Mouse (Mus musculus) lung, embryonic 15.5 days (tissue): Measurements from ENCODE around the gene Sult2b1. TPM values are rescaled to one million over a fixed set of nuclear protein-coding genes. Genes with fewer than 3 reads are reported as not detected.

Experiments used
- ATAC-seq: fragments of 200-750 bp; cut with Nextera tagmentation; 2 replicates; pipeline ENCODE4 v1.8.0; 2017; ENCODE audit warnings: moderate number of reproducible peaks, borderline replicate concordance; ENCODE audit not compliant: low FRiP score, low TSS enrichment; ENCODE audit errors: extremely low read depth
- H3K27ac ChIP-seq: fragments of 300-500 bp; sonication (generic); 2 replicates; pipeline ENCODE4 v1.5.1; 2015; ENCODE audit warnings: moderate library complexity, mild to moderate bottlenecking, inconsistent platforms
- H3K27me3 ChIP-seq: fragments of 300-500 bp; sonication (generic); 2 replicates; pipeline ENCODE4 v1.6.1; 2015; ENCODE audit warnings: inconsistent platforms
- H3K36me3 ChIP-seq: fragments of 300-500 bp; sonication (generic); 2 replicates; pipeline ENCODE4 v1.6.1; 2015; ENCODE audit warnings: inconsistent platforms
- H3K4me1 ChIP-seq: fragments of 300-500 bp; sonication (generic); 2 replicates; pipeline ENCODE4 v1.6.1; 2015; ENCODE audit warnings: inconsistent platforms
- H3K4me2 ChIP-seq: fragments of 300-500 bp; sonication (generic); 2 replicates; pipeline ENCODE4 v1.6.1; 2015; ENCODE audit warnings: inconsistent platforms, mild to moderate bottlenecking, moderate library complexity
- H3K4me3 ChIP-seq: fragments of 300-500 bp; sonication (generic); 2 replicates; pipeline ENCODE4 v1.5.1; 2015; ENCODE audit warnings: mild to moderate bottlenecking, inconsistent platforms
- H3K9ac ChIP-seq: fragments of 300-500 bp; sonication (generic); 2 replicates; pipeline ENCODE4 v1.6.1; 2015; ENCODE audit warnings: inconsistent platforms
- H3K9me3 ChIP-seq: fragments of 300-500 bp; sonication (generic); 2 replicates; pipeline ENCODE4 v1.6.1; 2016; ENCODE audit warnings: inconsistent platforms
- WGBS: fragments of 180-500 bp; shearing (Covaris S2); methylation state at CpG from one replicate; pipeline ENCODE4 v1.1.7; 2015; 5-methylcytosine and 5-hydroxymethylcytosine counted together
- polyA plus RNA-seq: library from polyadenylated mRNA; unstranded; fragments of >200 nt; fragmentation: Nextera tagmentation; extraction: Ambion mirVana; gene quantifications from 2 replicates; pipeline ENCODE4 v1.2.1, GENCODE M21; 2015

The Sult2b1 gene
- polyA plus RNA-seq, 1 experiment from 2014 or later = 6.1 TPM

DNA sequence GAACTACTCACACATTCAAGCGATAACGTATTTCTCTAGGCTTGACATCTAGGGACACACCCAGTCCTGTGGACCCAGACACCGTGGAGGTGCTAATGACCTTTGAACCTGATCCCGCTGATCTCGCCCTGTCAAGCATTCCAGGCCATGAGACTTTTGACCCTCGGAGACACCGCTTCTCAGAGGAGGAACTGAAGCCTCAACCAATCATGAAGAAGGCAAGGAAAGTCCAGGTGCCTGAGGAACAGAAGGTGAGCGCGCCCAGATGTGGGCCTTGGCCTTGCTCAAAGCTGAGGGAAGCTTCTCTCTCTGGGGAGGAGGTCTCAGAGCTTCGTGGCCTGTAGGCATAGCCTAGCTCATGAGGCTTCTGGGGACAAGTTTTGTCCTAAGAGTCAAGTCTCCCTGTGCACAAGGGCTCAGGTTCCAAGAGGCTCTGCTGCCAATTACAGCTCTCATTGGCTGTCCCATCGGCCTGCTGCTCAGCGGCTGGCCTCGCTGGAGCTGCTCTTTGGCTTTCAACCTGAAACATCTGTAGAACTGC is 76.2 kb downstream of the Sult2b1 start:
- Histone ChIP-seq H3K27me3 (no peaks in the 10 kb centered on the region), H3K9me3 (no peaks in the 10 kb centered on the region), H3K4me1 (peaks cover 57% of the 10 kb centered on the region), H3K36me3 (peaks cover 30% of the 10 kb centered on the region), H3K9ac (no peak overlapping the region), H3K4me3 (0 out of 2 replicates have a peak overlapping the region, but pooled peaks have one; percentile 61), H3K27ac (peak overlapping the region; percentile 86), H3K4me2 (peak overlapping the region; percentile 98)
- 33% methylated on average over 13 of the region's 13 CpGs for WGBS
- no peak for ATAC-seq

DNA sequence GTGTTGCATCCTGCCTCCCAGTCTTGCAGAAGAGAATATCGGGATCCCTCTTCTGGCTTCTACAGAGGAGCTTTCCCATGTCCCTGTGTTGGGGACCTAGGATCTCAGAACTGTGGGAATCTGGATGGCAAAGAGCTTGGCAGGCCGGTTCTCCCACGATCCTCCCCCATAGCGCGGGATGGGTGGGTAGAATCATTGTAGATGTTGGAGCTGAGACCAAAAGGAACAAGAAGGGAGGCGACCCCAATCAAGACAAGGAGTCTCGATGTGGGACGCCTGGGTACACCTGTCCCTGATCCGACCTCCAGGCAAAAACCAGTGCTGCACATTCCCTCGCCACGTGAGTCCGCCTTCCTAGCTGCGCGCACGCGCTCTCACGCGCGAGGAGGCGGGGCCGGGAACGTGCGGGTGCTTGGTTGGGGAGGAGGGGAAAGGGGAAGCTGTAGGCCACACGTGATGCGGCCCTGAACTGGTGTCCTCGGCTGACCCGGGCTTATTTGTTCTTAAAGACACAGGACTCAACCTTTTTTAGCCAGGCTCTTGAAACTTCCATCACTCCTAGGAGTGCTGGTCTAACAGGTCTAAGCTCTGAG is 77.0 kb downstream of the Sult2b1 start:
- ATAC-seq = peak; percentile 16; the same call in 1 of the 2 replicates
- under 1% methylated on average over 27 of the region's 27 CpGs for WGBS
- peaks cover 52% of the 10 kb centered on the region for H3K4me1 ChIP-seq
- no peaks in the 10 kb centered on the region for H3K27me3 ChIP-seq
- peak overlapping the region; percentile 61 for H3K4me3 ChIP-seq
- H3K9me3 ChIP-seq = no peaks in the 10 kb centered on the region
- H3K27ac ChIP-seq = peak overlapping the region; percentile 86
- H3K4me2 ChIP-seq = peak overlapping the region; percentile 98
- H3K36me3 ChIP-seq = peaks cover 22% of the 10 kb centered on the region
- H3K9ac ChIP-seq = peak overlapping the region; percentile 8; the same call in 1 of the 2 replicates

DNA sequence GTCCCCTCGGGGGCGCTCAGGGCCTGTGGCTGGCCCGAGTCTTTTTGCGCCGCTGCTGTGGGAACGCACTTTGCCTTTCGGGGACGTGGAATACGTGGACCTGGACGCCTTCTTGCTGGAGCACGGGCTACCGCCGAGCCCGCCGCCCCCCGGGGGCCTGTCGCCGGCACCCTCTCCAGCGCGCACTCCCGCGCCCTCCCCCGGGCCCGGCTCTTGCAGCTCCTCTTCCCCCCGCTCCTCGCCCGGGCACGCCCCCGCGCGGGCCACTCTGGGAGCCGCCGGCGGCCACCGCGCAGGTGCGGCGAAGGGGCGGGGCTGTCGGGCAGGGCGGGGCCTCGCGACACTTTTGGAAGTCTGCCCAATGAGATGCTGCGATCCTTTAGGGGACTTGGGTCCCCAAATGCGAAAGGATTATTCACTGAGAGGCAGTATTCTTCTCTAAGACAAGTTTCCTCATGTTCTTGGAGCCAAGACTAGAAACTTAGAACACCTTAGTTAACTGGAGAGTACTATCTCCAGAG is 77.7 kb downstream of the Sult2b1 start:
- ATAC-seq = no peak
- Histone ChIP-seq H3K4me1 (peaks cover 52% of the 10 kb centered on the region), H3K36me3 (peaks cover 15% of the 10 kb centered on the region), H3K4me3 (peak overlapping the region; percentile 61), H3K27me3 (no peaks in the 10 kb centered on the region; the same call in 1 of the 2 replicates), H3K27ac (peak overlapping the region; percentile 86), H3K9me3 (no peaks in the 10 kb centered on the region), H3K9ac (peak overlapping the region; percentile 77), H3K4me2 (peak overlapping the region; percentile 98)
- WGBS = under 1% methylated on average over 29 of the region's 45 CpGs

DNA sequence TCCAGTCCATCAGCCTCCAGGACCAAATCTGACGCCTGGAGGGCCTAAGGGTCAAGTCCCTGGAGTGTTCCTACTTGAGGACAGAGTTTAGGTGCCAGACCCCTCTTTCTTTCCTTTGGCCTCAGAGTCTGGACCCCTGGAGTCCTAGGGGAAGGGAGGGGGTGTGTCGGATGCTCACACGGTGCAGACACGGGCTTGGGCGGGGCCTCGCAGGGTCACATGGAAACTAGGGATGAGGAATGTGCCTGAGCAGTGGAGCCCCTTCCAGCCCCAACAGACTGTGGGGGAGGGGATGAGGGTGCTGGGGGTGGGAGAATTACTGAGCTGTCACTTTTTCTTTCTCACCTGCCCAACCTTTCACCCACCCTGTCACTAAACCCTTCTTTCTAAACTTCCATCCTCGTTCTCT is 78.6 kb downstream of the Sult2b1 start:
- no peak for ATAC-seq
- H3K9me3 ChIP-seq = no peaks in the 10 kb centered on the region
- peaks cover 57% of the 10 kb centered on the region for H3K4me1 ChIP-seq

DNA sequence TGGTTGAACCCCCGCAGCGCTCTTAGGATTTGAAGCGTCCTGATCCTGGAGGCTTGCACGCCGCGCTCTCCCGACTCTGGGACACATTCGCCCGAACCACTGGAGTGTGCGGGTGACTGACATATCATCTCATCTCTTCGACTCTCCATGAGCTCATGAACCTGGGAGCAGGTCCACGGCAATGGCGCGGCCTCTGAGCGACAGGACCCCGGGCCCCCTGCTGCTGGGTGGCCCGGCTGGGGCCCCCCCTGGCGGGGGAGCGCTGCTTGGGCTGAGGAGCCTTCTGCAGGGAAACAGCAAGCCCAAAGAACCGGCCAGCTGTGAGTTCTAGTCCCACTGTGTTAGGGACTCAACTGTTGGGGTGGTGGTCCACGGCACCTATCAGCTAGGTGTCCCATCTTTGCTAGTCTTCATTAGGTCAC is 79.0 kb downstream of the Sult2b1 start:
- WGBS = 1% methylated on average over 21 of the region's 21 CpGs
- peak overlapping the region; percentile 98 for H3K4me2 ChIP-seq
- H3K27me3 ChIP-seq = peaks cover 10% of the 10 kb centered on the region
- peak overlapping the region; percentile 61 for H3K4me3 ChIP-seq
- peak overlapping the region; percentile 77 for H3K9ac ChIP-seq
- peak overlapping the region; percentile 86 for H3K27ac ChIP-seq
- no peaks in the 10 kb centered on the region for H3K9me3 ChIP-seq
- peaks cover 1% of the 10 kb centered on the region for H3K36me3 ChIP-seq
- H3K4me1 ChIP-seq = peaks cover 59% of the 10 kb centered on the region
- no peak for ATAC-seq

More for the DNA sequence above, 78.6 kb downstream of the Sult2b1 start:
- H3K36me3 ChIP-seq = peaks cover 6% of the 10 kb centered on the region
- H3K27ac ChIP-seq = peak overlapping the region; percentile 86
- 1% methylated on average over 7 of the region's 7 CpGs for WGBS
- peak overlapping the region; percentile 61 for H3K4me3 ChIP-seq
- H3K4me2 ChIP-seq = peak overlapping the region; percentile 98
- H3K9ac ChIP-seq = peak overlapping the region; percentile 77
- H3K27me3 ChIP-seq = peaks cover 7% of the 10 kb centered on the region; the same call in 1 of the 2 replicates

DNA sequence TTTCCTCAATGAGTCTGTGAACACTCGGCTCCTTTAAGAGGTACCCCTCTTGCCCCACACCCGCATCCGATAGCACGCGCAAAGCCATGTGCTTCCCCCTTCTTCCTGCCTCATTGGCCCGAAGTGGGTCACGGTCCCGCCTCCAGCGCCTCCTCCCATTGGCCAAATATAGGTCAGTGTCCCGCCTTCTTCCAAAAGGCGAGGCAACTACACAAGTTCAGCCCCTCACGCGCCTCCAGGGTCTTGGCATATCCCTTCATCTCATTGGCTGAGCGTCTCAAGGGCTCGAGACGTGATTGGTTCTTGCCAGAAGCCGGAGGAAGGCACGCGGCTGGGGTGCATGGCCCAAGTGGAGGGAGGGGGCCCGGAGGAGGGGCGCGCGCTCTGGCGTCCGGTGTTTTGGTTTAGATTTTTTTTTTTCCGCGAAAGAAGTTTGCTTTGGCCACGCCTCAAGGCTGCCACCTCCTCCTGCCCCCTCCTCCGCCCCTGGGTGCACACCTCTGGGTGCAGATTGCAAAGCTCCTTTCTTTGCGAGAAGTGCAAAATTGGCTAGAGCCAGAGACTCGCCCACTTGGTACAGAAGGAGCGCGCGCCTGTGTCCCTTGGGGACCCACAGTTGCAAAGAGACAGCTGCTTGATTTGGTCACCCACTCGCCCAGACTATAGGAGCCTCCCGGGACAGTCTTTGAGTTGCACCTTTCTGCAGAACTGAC is 79.6 kb downstream of the Sult2b1 start, which contains the start of gene Dbp:
Gene Dbp (plus strand): TSS at position 359 of the 713 bp plus-strand sequence.
- H3K4me1 ChIP-seq = peaks cover 64% of the 10 kb centered on the region
- peak; percentile 90 for ATAC-seq
- under 1% methylated on average over 36 of the region's 36 CpGs for WGBS
- peak within 1 kb of the TSS; percentile 77 for H3K9ac ChIP-seq
- no peaks in the 10 kb centered on the region for H3K36me3 ChIP-seq
- H3K9me3 ChIP-seq = no peaks in the 10 kb centered on the region
- peaks cover 15% of the 10 kb centered on the region for H3K27me3 ChIP-seq
- H3K27ac ChIP-seq = peak within 1 kb of the TSS; percentile 86
- peak within 1 kb of the TSS; percentile 61 for H3K4me3 ChIP-seq
- H3K4me2 ChIP-seq = peak within 1 kb of the TSS; percentile 98

DNA sequence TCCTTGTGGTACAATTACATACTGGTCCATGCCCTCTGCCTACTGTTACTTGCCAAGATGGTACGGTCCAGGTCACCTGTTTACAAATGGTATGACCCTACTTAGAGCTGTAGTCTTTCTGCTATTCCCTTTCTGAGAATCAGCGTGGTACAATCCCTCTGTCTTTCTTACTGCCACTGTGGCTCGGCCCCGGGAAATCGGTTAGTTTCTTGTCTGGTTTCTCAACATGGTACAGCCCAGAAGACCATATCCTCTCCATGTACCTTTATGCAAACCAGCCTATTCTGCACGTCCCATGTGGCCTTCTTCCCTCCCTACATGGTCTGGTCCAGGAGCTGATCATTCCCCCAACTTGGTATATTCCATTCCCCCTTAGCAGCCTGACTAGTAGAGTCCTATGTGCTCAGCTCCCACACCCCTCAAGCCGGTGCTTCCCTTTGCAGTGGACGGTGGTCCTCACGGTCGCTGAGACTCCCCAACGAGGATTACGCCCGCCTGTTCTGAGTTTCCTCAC is 80.4 kb downstream of the Sult2b1 start:
- Histone ChIP-seq H3K27me3 (peaks cover 23% of the 10 kb centered on the region), H3K27ac (peak overlapping the region; percentile 79), H3K36me3 (no peaks in the 10 kb centered on the region), H3K9ac (peak overlapping the region; percentile 33; the same call in 1 of the 2 replicates), H3K4me1 (peaks cover 63% of the 10 kb centered on the region), H3K4me2 (peak overlapping the region; percentile 98), H3K4me3 (peak overlapping the region; percentile 40), H3K9me3 (no peaks in the 10 kb centered on the region)
- WGBS = under 1% methylated on average over 13 of the region's 13 CpGs
- peak; percentile 29; the same call in 1 of the 2 replicates for ATAC-seq

DNA sequence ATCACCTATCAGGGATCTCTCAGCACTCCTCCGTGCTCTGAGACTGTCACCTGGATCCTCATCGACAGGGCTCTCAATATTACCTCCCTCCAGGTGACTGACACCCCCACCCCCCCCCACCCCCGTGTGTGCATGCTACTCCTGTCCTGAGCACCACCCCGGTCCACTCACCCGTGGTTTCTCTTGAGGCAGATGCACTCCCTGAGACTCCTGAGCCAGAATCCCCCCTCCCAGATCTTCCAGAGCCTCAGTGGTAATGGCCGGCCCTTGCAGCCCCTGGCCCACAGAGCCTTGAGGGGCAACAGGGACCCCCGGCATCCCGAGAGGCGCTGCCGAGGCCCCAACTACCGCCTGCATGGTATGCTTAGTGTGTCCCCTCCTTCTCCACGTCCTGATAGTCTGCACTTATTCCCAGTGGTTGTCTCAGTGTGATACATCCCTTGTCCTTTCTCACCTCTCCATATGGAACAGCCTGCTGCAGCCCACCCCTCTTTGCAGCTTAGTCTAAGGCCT is 80.9 kb downstream of the Sult2b1 start:
- Histone ChIP-seq H3K4me1 (peaks cover 58% of the 10 kb centered on the region), H3K36me3 (no peaks in the 10 kb centered on the region), H3K9ac (peak overlapping the region; percentile 18; the same call in 1 of the 2 replicates), H3K27ac (peak overlapping the region; percentile 79), H3K9me3 (no peaks in the 10 kb centered on the region), H3K27me3 (peaks cover 29% of the 10 kb centered on the region), H3K4me2 (peak overlapping the region; percentile 98), H3K4me3 (peak overlapping the region; percentile 40)
- WGBS = 33% methylated on average over 12 of the region's 12 CpGs
- no peak for ATAC-seq

DNA sequence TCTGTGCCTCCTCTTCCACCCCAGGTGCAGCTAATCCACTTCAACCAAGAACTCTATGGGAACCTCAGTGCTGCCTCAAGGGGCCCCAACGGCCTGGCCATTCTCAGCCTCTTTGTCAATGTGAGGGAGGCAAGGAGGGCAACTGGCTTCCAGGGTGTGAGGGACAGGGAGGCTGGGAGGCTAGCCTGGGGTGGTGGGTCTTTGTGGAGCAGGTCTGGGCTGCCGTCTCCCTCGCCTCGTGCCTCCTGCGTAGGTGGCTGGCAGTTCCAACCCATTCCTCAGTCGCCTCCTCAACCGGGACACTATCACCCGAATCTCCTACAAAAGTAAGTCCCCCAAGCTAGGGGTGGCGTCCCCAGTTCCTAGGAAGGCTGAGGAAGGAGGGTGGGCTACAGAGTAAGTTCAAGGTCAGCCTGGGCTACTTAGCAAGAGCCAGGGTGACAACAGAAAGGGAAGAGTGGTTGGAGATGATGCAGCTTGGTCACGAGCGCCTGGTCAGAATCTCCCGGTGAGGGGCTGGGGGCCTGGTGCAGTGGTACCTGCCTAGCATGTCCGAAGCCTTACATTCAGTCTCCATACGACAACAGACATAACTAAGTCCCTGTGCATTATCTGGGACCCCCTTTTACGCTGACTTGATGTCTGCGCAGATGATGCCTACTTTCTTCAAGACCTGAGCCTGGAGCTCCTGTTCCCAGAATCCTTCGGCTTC is 81.5 kb downstream of the Sult2b1 start:
- WGBS = 85% methylated on average over 17 of the region's 17 CpGs
- Histone ChIP-seq H3K9ac (no peak overlapping the region), H3K27me3 (peaks cover 33% of the 10 kb centered on the region), H3K27ac (no peak overlapping the region), H3K4me3 (no peak overlapping the region), H3K4me2 (peak overlapping the region; percentile 98; the same call in 1 of the 2 replicates), H3K9me3 (no peaks in the 10 kb centered on the region), H3K36me3 (no peaks in the 10 kb centered on the region), H3K4me1 (peaks cover 52% of the 10 kb centered on the region)
- no peak for ATAC-seq

DNA sequence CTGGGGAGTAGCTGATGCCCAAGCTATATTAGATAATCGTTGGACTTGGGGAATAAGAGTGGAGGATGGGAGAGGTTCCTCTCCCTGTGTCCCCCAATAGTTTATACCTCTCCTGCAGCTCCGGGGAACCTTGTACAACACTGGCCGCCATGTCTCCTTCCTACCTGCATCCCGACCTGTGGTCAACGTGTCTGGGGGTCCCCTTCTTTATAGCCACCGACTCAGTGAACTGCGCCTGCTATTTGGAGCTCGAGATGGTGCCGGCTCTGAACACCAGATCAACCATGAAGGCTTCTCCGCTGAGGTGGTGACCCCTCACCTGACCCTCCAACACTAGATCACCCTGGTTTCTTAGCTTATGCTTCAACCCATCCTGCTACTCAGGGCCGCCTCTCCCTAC is 82.2 kb downstream of the Sult2b1 start:
- Histone ChIP-seq H3K27me3 (peaks cover 33% of the 10 kb centered on the region), H3K4me3 (no peak overlapping the region), H3K9me3 (no peaks in the 10 kb centered on the region), H3K4me1 (peaks cover 45% of the 10 kb centered on the region), H3K9ac (no peak overlapping the region), H3K4me2 (no peak overlapping the region), H3K27ac (no peak overlapping the region), H3K36me3 (no peaks in the 10 kb centered on the region)
- ATAC-seq = no peak
- WGBS = 89% methylated on average over 11 of the region's 11 CpGs

DNA sequence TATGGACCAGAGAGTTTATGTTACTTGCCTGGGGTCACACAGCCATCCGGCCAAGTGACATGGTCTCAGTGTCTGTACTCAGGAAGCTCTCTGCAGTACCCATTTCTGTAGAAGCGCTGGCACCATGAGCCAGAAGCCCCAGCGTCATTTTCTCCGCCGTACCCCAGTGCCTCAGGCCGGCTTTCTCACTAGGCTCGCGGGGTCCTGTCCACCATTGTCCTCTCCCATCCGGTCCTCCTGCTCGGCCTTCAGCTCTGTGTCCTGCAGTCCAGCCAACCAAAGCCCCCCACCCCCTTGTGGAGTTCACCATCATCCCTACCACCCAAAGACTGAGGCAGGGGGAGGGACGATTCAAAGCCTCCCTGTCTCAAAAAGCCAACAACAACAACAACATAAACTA is 82.9 kb downstream of the Sult2b1 start:
- no peak overlapping the region for H3K4me3 ChIP-seq
- no peak overlapping the region for H3K4me2 ChIP-seq

More for the DNA sequence above, 82.9 kb downstream of the Sult2b1 start:
- ATAC-seq = no peak
- Histone ChIP-seq H3K27me3 (peaks cover 33% of the 10 kb centered on the region), H3K9me3 (no peaks in the 10 kb centered on the region), H3K4me1 (peaks cover 39% of the 10 kb centered on the region), H3K9ac (no peak overlapping the region), H3K27ac (no peak overlapping the region), H3K36me3 (no peaks in the 10 kb centered on the region)
- 83% methylated on average over 11 of the region's 11 CpGs for WGBS
